ENCODE assay signal across 9 mouse cellular contexts in the genomic region with DNA sequence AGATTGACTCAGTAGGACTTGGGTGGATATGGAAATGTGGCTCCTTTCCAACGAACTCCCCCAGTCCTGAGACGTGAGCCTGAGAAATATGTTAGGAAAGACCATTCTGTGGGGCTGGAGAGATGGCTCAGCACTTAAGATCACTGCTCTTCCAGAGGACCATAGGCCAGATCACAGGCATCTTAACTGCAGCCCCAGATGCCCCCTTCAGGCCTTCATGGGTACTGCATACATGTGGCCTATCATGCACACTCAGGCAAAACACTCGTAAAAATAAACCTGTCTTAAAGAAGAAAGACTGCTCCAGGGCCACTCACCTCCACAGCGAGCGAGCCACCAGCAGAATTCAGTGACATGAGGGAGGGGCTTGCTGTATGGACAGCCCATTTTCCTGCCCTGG.
DNase-seq lines count a peak whose midpoint lies in the region; ATAC-seq and TF ChIP-seq lines count a peak whose summit lies in the region.
"Had no signal": no experiment of that assay in that cellular context is flagged by ENCODE, and none has a peak within 500 bp of the region (broad histone marks: within the 10 kb centered on the region; RNA-seq: fewer than 3 reads in every experiment).

No protein-coding gene starts in this region.

- no peak overlapping the region for H3K4me3 ChIP-seq in MEL (ENCODE audit: control insufficient read depth in 1 of 2, insufficient read depth in 1 of 2, low read depth in 2 of 2, low read length in 2 of 2)
- no peak overlapping the region for H3K4me3 ChIP-seq in cerebellum, adult 2 months (replicated peaks; ENCODE audit: insufficient read depth, low read depth, low read length)
- H3K4me3 ChIP-seq in kidney, adult 2 months (ENCODE audit: insufficient read depth, low read depth, low read length): no peak overlapping the region
- H3K4me3 ChIP-seq in liver, adult 2 months (ENCODE audit: insufficient read depth, low read depth, low read length): no peak overlapping the region
- H3K4me3 ChIP-seq in neural tube, embryonic 12.5 days: no peak overlapping the region
- H3K4me3 ChIP-seq: heart, embryonic 13.5 days had no signal

- TF ChIP-seq RAD21 in MEL (IDR thresholded peaks at IDR 0.05; ENCODE audit: low read depth, low read length): peak; percentile 58

- no peak overlapping the region for H3K9ac ChIP-seq in MEL (ENCODE audit: control insufficient read depth, low read depth, low read length, poor library complexity, severe bottlenecking)
- no peak overlapping the region for H3K9ac ChIP-seq in liver, adult 2 months (ENCODE audit: low read depth, low read length)
- no peak overlapping the region for H3K9ac ChIP-seq in neural tube, embryonic 12.5 days
- H3K9ac ChIP-seq: heart, embryonic 13.5 days had no signal

- no peak for TF ChIP-seq EP300 in MEL (IDR thresholded peaks at IDR 0.05; ENCODE audit: low read depth in 1 of 2, low read length in 2 of 2)

- peaks cover 19 to 26% of the 10 kb centered on the region in 2 experiments for H3K36me3 ChIP-seq in MEL (ENCODE audit: control insufficient read depth in 1 of 2, insufficient read depth in 2 of 2, low read length in 2 of 2)
- no peaks in the 10 kb centered on the region; the same call in 1 of the 2 replicates for H3K36me3 ChIP-seq in kidney, adult 2 months (ENCODE audit: control insufficient read depth, insufficient read depth, low read length)
- peaks cover 12% of the 10 kb centered on the region; the same call in 1 of the 2 replicates for H3K36me3 ChIP-seq in liver, adult 2 months (ENCODE audit: control insufficient read depth, insufficient read depth, low read length)
- H3K36me3 ChIP-seq in neural tube, embryonic 12.5 days: peaks cover 36% of the 10 kb centered on the region

- no peak overlapping the region for H3K4me2 ChIP-seq in neural tube, embryonic 12.5 days (replicated peaks)
- H3K4me2 ChIP-seq: heart, embryonic 13.5 days had no signal

- H3K4me1 ChIP-seq in MEL (ENCODE audit: control insufficient read depth in 1 of 2, insufficient read depth in 2 of 2, low read length in 2 of 2): peaks cover 18 to 20% of the 10 kb centered on the region in 2 experiments
- H3K4me1 ChIP-seq in cerebellum, adult 2 months (ENCODE audit: control insufficient read depth, insufficient read depth, low read length): no peaks in the 10 kb centered on the region
- peaks cover 10% of the 10 kb centered on the region; the same call in 1 of the 2 replicates for H3K4me1 ChIP-seq in kidney, adult 2 months (ENCODE audit: control insufficient read depth, insufficient read depth, low read length)
- peaks cover 11% of the 10 kb centered on the region for H3K4me1 ChIP-seq in liver, adult 2 months (ENCODE audit: control insufficient read depth, insufficient read depth, low read length)
- H3K4me1 ChIP-seq in neural tube, embryonic 12.5 days: no peaks in the 10 kb centered on the region

- ATAC-seq in neural tube, embryonic 12.5 days (ENCODE audit: low FRiP score, low read depth): peak; percentile 8; the same call in 1 of the 2 replicates

- TF ChIP-seq POLR2A in MEL (IDR thresholded peaks at IDR 0.05; ENCODE audit: control insufficient read depth in 1 of 2, insufficient read depth in 1 of 2, low read depth in 1 of 2, low read length in 2 of 2, poor library complexity in 1 of 2): no peak
- no peak for TF ChIP-seq POLR2A in cerebellum, adult 2 months (IDR thresholded peaks at IDR 0.05; ENCODE audit: borderline replicate concordance, insufficient read depth, low read length)
- no peak for TF ChIP-seq POLR2A in kidney, adult 2 months (IDR thresholded peaks at IDR 0.05; ENCODE audit: low read depth, low read length)
- no peak for TF ChIP-seq POLR2A in liver, adult 2 months (IDR thresholded peaks at IDR 0.05; ENCODE audit: extremely low read depth, insufficient read depth, low read length)

- DNase-seq in 416B (ENCODE audit: low read depth): peak; percentile 76
- peak; percentile 86 for DNase-seq in MEL (ENCODE audit: low read depth, low spot score)
- DNase-seq in cerebellum, adult 2 months: peak; percentile 61 to 72
- peak; percentile 30 for DNase-seq in forelimb bud, embryonic 11.5 days (ENCODE audit: low read depth, low spot score)
- DNase-seq in kidney, adult 2 months: peak; percentile 81
- DNase-seq in liver, adult 2 months (ENCODE audit: extremely low read depth, low read depth, low spot score): peak; percentile 67
- peak; percentile 45 to 57 for DNase-seq in thymus, postnatal 36 days

- TF ChIP-seq CTCF in MEL (IDR thresholded peaks at IDR 0.05 in 2 of 3, conservative IDR thresholded peaks at IDR 0.05 in 1 of 3; ENCODE audit: control insufficient read depth in 1 of 3, insufficient read depth in 1 of 3, low read depth in 2 of 3, low read length in 3 of 3, poor library complexity in 1 of 3, severe bottlenecking in 1 of 3): peak; percentile 77 to 91 (median 77)
- TF ChIP-seq CTCF in cerebellum, adult 2 months (IDR thresholded peaks at IDR 0.05; ENCODE audit: borderline replicate concordance, insufficient read depth, low read depth, low read length): peak; percentile 83
- TF ChIP-seq CTCF in kidney, adult 2 months (conservative IDR thresholded peaks at IDR 0.05; ENCODE audit: insufficient read depth, insufficient read length, low read depth, low read length): peak; percentile 88
- peak; percentile 80 for TF ChIP-seq CTCF in liver, adult 2 months (IDR thresholded peaks at IDR 0.05; ENCODE audit: low read depth, low read length)

- H3K79me2 ChIP-seq in MEL (ENCODE audit: control insufficient read depth, insufficient read depth, low read length, poor library complexity): no peaks in the 10 kb centered on the region
- H3K79me2 ChIP-seq in liver, adult 2 months (ENCODE audit: control insufficient read depth, insufficient read depth, low read length): no peaks in the 10 kb centered on the region

- 68% methylated on average over 5 of the region's 5 CpGs for WGBS in cerebellum, adult 2 months
- WGBS in kidney, adult 2 months: 62% methylated on average over 5 of the region's 5 CpGs
- 70% methylated on average over 5 of the region's 5 CpGs for WGBS in liver, adult 2 months
- 86% methylated on average over 5 of the region's 5 CpGs for WGBS in neural tube, embryonic 12.5 days

- no peaks in the 10 kb centered on the region for H3K9me3 ChIP-seq in MEL (replicated peaks; ENCODE audit: insufficient read depth, low read length)
- H3K9me3 ChIP-seq in neural tube, embryonic 12.5 days: no peaks in the 10 kb centered on the region
- H3K9me3 ChIP-seq: heart, embryonic 13.5 days had no signal

- H3K27ac ChIP-seq in MEL (ENCODE audit: control insufficient read depth, low read depth, low read length): no peak overlapping the region
- no peak overlapping the region for H3K27ac ChIP-seq in cerebellum, adult 2 months (ENCODE audit: insufficient read depth, low read length)
- no peak overlapping the region for H3K27ac ChIP-seq in kidney, adult 2 months (ENCODE audit: insufficient read depth, low read depth, low read length)
- no peak overlapping the region for H3K27ac ChIP-seq in liver, adult 2 months (replicated peaks; ENCODE audit: insufficient read depth, low read depth, low read length)
- no peak overlapping the region for H3K27ac ChIP-seq in neural tube, embryonic 12.5 days
- H3K27ac ChIP-seq: heart, embryonic 13.5 days had no signal

- H3K27me3 ChIP-seq in MEL (ENCODE audit: control insufficient read depth in 1 of 2, insufficient read depth in 2 of 2, low read length in 2 of 2): no peaks in the 10 kb centered on the region
- H3K27me3 ChIP-seq in cerebellum, adult 2 months (ENCODE audit: control insufficient read depth, insufficient read depth, low read length): no peaks in the 10 kb centered on the region
- no peaks in the 10 kb centered on the region for H3K27me3 ChIP-seq in kidney, adult 2 months (replicated peaks; ENCODE audit: control insufficient read depth, insufficient read depth, low read length)
- H3K27me3 ChIP-seq in liver, adult 2 months (ENCODE audit: control insufficient read depth, insufficient read depth, low read length): no peaks in the 10 kb centered on the region
- no peaks in the 10 kb centered on the region for H3K27me3 ChIP-seq in neural tube, embryonic 12.5 days (replicated peaks)
- H3K27me3 ChIP-seq: heart, embryonic 13.5 days had no signal

TF ChIP-seq in MEL, 35 proteins besides CTCF, POLR2A, EP300 and RAD21:
- TF ChIP-seq NRF1 (IDR thresholded peaks at IDR 0.05; ENCODE audit: insufficient read depth, low read depth, low read length, poor library complexity, severe bottlenecking) (no peak), MXI1 (IDR thresholded peaks at IDR 0.05; ENCODE audit: low read depth, low read length) (peak; percentile 30; the same call in 1 of the 2 replicates), POLR2AphosphoS2 (IDR thresholded peaks at IDR 0.05; ENCODE audit: low read length) (no peak; the same call in 1 of the 2 replicates), NELFE (IDR thresholded peaks at IDR 0.05; ENCODE audit: low read depth, low read length) (0 out of 2 replicates have a peak, but pooled peaks have one; percentile 5), ZC3H11A (IDR thresholded peaks at IDR 0.05; ENCODE audit: low read depth, low read length) (peak; percentile 30), RCOR1 (IDR thresholded peaks at IDR 0.05; ENCODE audit: low read depth, low read length) (no peak), SIN3A (IDR thresholded peaks at IDR 0.05; ENCODE audit: low read length) (no peak), JUND (IDR thresholded peaks at IDR 0.05; ENCODE audit: low read depth, low read length) (no peak), MYC (IDR thresholded peaks at IDR 0.05; ENCODE audit: low read depth, low read length) (0 out of 2 replicates have a peak, but pooled peaks have one; percentile 40), SMC3 (IDR thresholded peaks at IDR 0.05; ENCODE audit: low read depth, low read length) (peak; percentile 64), MAX (IDR thresholded peaks at IDR 0.05; ENCODE audit: low read length) (0 out of 2 replicates have a peak, but pooled peaks have one; percentile 32)

Comparison
In these comparisons a context has a peak if more than half of its experiments do, and no peak if none do; other contexts are left out.
1. DNase-seq: peak in every context shown above with its lines; median percentile 86 in MEL; 81 in kidney, adult 2 months; 76 in 416B; 67 in liver, adult 2 months; 66 in cerebellum, adult 2 months; 51 in thymus, postnatal 36 days; 30 in forelimb bud, embryonic 11.5 days.